Mouse (Mus musculus): Measurements from ENCODE around the gene St6galnac3. TPM values are rescaled to one million over a fixed set of nuclear protein-coding genes. Genes with fewer than 3 reads are reported as not detected.

St6galnac3 gene
- total RNA-seq, 1 experiment from 2014 or later, result 9.1 TPM

- ATAC-seq (replicated peaks in 1 of 2; ENCODE audit: insufficient read depth in 1 of 2, low FRiP score in 2 of 2, low TSS enrichment in 1 of 2, low read depth in 1 of 2, poor library complexity in 2 of 2, severe bottlenecking in 2 of 2), result 0 out of 4 replicates have a peak, but pooled peaks of 1 of the 2 experiments have one; percentile 5
These were observed 244.0 kb downstream of the St6galnac3 start for GRCm38 (mm10) chr3:153481012-153481411.

- peak; percentile 30 to 42; a peak in 1 of 4 replicates for ATAC-seq (replicated peaks in 1 of 2; ENCODE audit: insufficient read depth in 1 of 2, low FRiP score in 2 of 2, low TSS enrichment in 1 of 2, low read depth in 1 of 2, poor library complexity in 2 of 2, severe bottlenecking in 2 of 2)
These were observed 244.4 kb downstream of the St6galnac3 start for GRCm38 (mm10) chr3:153480636-153481006.

DNA sequence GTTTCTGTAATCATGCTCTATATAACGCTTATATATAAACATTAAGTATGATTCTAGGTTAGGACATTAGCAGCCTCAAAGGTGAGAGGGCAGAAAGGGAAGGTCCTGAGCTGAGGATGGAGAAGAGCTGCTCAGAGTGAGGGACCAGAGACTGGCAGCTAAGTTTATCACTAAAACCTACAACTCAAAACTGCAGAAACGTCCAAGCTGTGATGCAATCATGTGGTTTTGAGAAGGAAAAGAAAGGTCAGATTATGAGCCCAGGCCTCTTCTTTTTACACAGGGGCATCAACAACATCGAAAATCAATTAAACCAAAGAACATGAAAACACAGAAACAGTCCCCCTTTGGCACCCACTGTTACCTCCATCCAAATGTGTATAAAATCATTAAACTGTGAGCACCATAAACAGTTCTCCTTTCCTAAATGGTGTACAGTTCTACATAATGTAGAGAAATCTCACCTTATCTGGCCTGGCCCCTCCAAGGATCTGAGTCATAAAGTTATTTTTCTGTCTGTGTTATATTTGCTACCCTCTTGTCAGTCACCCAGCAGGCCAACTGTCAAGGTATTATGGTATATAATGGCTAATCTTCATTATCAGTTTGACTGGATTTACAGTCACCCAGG is 244.9 kb downstream of the St6galnac3 start:
- ATAC-seq (replicated peaks in 1 of 2; ENCODE audit: insufficient read depth in 1 of 2, low FRiP score in 2 of 2, low TSS enrichment in 1 of 2, low read depth in 1 of 2, poor library complexity in 2 of 2, severe bottlenecking in 2 of 2), result 0 out of 4 replicates have a peak, but pooled peaks of 1 of the 2 experiments have one; percentile 15

DNA sequence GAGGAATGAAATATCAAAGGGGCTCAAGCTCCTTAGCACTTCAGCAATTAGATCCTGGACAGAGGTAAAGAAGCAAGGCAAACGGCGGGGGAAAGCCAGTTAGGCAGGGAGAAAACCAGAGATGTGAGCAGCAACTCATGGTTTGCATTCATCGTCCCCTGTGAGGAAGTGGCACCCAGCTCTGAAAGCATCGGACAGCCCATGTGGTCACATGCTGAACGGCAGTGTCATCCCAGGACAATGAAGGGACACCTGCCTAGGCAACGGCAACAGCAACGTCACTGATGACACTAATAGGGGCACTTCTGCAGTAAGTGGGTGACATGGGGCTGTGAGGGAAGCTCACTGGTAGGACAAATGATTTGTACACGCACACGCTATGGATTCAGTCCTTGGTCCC is 249.1 kb downstream of the St6galnac3 start:
- no peak for ATAC-seq (replicated peaks in 1 of 2; ENCODE audit: insufficient read depth in 1 of 2, low FRiP score in 2 of 2, low TSS enrichment in 1 of 2, low read depth in 1 of 2, poor library complexity in 2 of 2, severe bottlenecking in 2 of 2)

DNA sequence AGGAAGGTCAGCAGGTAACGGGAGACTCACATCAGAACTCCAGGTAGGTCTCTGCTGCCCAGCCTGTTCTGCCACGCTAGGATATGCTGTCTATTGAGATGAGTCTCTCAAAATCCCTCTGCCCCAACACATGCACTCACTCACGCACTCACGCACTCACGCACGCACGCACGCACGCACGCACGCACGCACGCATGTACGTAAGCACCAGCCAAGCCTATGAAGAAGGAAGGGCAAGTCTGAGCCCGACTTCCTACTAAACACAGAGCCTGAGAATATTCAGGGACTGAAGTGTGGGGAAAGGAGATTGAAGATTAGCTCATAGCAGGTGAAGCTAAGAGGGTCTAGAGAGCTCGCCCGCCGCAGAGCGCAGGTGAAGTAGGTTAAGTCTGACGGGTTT is 249.5 kb downstream of the St6galnac3 start:
- ATAC-seq (replicated peaks in 1 of 2; ENCODE audit: insufficient read depth in 1 of 2, low FRiP score in 2 of 2, low TSS enrichment in 1 of 2, low read depth in 1 of 2, poor library complexity in 2 of 2, severe bottlenecking in 2 of 2), result no peak

DNA sequence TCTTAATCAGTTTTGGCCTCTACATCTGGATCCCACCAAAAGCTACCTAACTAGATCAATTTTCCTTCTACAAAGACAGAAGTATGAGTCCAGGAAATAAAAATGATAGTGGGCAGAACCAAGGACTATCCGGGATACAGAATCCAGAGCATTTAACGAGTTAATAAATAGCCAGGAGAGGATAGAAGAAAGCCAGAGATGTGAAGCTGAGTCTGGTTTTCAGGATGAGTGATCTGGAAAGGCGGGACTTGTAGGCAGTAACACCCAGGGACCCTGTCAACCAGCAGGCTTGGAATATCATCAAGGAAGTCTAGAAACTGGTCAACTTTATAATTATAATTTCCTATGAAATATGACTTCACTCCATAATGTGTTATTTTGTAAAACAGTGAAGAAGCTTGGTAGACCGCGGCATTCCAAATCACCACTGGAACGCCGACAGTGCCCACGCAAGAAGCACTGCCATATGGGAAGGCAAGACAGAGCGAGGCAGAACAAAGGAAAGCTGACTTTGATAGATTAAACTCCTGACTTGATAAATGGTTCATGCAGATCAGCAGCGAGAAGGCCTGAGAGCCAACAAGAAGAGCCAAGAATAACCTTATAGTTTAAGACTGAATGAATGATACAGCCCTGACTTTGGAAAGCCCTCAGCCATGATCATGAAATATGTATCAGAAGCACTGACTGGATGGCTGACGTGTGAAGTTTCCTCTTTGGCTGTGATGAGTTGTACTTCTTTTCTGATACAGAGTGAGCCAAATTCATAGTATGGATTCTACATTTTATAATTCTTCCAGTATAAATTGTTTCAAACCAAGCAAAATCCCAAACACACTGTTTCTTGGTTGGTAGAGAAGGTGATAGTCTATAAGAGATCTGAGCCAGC is 252.1 kb downstream of the St6galnac3 start:
- ATAC-seq (replicated peaks in 1 of 2; ENCODE audit: insufficient read depth in 1 of 2, low FRiP score in 2 of 2, low TSS enrichment in 1 of 2, low read depth in 1 of 2, poor library complexity in 2 of 2, severe bottlenecking in 2 of 2), result no peak

- no peak for ATAC-seq (replicated peaks in 1 of 2; ENCODE audit: insufficient read depth in 1 of 2, low FRiP score in 2 of 2, low TSS enrichment in 1 of 2, low read depth in 1 of 2, poor library complexity in 2 of 2, severe bottlenecking in 2 of 2)
These were observed 261.1 kb downstream of the St6galnac3 start for GRCm38 (mm10) chr3:153463849-153464248.

- no peak for ATAC-seq (replicated peaks in 1 of 2; ENCODE audit: insufficient read depth in 1 of 2, low FRiP score in 2 of 2, low TSS enrichment in 1 of 2, low read depth in 1 of 2, poor library complexity in 2 of 2, severe bottlenecking in 2 of 2)
These were observed 264.8 kb downstream of the St6galnac3 start for GRCm38 (mm10) chr3:153460173-153460572.

DNA sequence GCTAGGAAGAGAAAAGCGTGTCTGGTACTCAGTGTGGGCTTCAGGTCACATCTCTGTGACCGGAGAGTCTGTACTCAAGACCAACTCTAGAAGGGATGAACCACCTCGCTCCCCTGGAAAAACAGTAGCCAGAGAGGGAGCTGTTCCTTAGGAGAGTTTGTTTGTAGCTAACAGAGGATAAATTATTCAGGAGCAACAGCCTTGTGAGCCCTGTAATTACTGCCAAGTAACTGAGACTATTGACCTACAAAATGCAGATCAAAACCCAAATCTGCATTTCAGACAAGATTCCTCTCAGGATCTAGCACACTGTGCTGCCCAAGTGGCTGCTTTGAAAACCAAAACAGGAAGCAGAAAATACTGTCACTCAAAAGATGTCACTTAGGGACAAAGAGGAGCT is 266.4 kb downstream of the St6galnac3 start:
- no peak for ATAC-seq (replicated peaks in 1 of 2; ENCODE audit: insufficient read depth in 1 of 2, low FRiP score in 2 of 2, low TSS enrichment in 1 of 2, low read depth in 1 of 2, poor library complexity in 2 of 2, severe bottlenecking in 2 of 2)

DNA sequence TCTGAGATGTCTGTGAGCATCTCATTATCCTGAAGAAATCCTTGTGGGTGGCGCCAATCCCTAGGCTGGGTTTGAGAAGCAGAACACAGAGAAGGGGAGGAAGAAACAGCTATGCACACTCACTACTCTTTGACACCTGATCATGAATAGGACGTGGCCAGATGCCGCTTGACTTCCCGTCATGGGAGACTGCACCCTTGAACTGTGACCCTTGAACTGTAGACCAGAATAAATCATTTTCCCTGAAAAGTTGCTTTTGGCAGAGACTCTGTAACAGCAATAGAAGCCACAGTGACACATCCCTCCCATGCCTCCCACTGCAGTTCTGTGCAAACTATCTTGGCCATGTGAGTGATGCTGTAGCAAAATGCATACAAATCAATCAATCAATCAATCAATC is 267.3 kb downstream of the St6galnac3 start:
- no peak for ATAC-seq (replicated peaks in 1 of 2; ENCODE audit: insufficient read depth in 1 of 2, low FRiP score in 2 of 2, low TSS enrichment in 1 of 2, low read depth in 1 of 2, poor library complexity in 2 of 2, severe bottlenecking in 2 of 2)

GRCm38 (mm10) chr3:153457203-153457602 is 267.8 kb downstream of the St6galnac3 start:
- peak; percentile 86 to 92 for ATAC-seq (replicated peaks in 1 of 2; ENCODE audit: insufficient read depth in 1 of 2, low FRiP score in 2 of 2, low TSS enrichment in 1 of 2, low read depth in 1 of 2, poor library complexity in 2 of 2, severe bottlenecking in 2 of 2)

DNA sequence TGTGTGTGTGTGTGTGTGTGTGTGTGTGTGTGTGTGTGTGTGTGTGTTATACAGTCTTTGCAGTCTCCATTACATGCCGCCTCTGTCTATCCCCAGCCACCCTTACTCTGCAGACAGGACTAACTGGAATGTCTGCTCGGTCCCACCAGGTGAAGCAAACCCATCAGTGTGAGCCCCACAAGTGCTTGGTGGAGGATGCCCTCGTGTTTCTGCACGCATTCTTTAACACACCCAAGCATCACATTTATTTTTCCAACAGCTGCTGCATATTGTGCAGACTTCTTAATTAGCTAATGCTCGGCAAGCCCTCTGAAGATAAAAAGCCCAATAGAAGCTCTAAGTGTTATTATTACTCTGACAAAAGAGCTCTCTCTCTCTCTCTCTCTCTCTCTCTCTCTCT is 268.7 kb downstream of the St6galnac3 start:
- no peak for ATAC-seq (replicated peaks in 1 of 2; ENCODE audit: insufficient read depth in 1 of 2, low FRiP score in 2 of 2, low TSS enrichment in 1 of 2, low read depth in 1 of 2, poor library complexity in 2 of 2, severe bottlenecking in 2 of 2)

GRCm38 (mm10) chr3:153453127-153454049 is 271.6 kb downstream of the St6galnac3 start:
- ATAC-seq (replicated peaks in 1 of 2; ENCODE audit: insufficient read depth in 1 of 2, low FRiP score in 2 of 2, low TSS enrichment in 1 of 2, low read depth in 1 of 2, poor library complexity in 2 of 2, severe bottlenecking in 2 of 2), result no peak

GRCm38 (mm10) chr3:153452299-153452996 is 272.5 kb downstream of the St6galnac3 start:
- no peak for ATAC-seq (replicated peaks in 1 of 2; ENCODE audit: insufficient read depth in 1 of 2, low FRiP score in 2 of 2, low TSS enrichment in 1 of 2, low read depth in 1 of 2, poor library complexity in 2 of 2, severe bottlenecking in 2 of 2)

DNA sequence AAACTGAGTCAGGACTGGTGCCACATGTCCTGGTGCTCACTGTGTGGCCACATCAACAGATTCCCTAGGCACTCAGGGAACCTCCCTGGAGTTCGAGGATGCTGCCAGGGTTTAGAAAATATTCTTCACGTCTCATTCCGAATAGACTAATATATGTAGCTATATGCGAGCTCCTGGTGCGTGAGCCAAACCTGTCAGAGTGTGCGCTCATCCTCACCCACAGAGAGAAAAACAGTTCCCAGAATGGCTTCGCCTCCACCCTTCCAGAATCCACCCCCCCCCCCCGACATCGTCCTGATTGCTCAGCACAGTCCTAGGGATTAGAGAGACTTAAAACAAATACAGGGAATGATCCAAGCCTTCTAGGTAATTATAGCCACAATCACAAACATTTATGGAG is 283.6 kb downstream of the St6galnac3 start:
- no peak for ATAC-seq (replicated peaks in 1 of 2; ENCODE audit: insufficient read depth in 1 of 2, low FRiP score in 2 of 2, low TSS enrichment in 1 of 2, low read depth in 1 of 2, poor library complexity in 2 of 2, severe bottlenecking in 2 of 2)

DNA sequence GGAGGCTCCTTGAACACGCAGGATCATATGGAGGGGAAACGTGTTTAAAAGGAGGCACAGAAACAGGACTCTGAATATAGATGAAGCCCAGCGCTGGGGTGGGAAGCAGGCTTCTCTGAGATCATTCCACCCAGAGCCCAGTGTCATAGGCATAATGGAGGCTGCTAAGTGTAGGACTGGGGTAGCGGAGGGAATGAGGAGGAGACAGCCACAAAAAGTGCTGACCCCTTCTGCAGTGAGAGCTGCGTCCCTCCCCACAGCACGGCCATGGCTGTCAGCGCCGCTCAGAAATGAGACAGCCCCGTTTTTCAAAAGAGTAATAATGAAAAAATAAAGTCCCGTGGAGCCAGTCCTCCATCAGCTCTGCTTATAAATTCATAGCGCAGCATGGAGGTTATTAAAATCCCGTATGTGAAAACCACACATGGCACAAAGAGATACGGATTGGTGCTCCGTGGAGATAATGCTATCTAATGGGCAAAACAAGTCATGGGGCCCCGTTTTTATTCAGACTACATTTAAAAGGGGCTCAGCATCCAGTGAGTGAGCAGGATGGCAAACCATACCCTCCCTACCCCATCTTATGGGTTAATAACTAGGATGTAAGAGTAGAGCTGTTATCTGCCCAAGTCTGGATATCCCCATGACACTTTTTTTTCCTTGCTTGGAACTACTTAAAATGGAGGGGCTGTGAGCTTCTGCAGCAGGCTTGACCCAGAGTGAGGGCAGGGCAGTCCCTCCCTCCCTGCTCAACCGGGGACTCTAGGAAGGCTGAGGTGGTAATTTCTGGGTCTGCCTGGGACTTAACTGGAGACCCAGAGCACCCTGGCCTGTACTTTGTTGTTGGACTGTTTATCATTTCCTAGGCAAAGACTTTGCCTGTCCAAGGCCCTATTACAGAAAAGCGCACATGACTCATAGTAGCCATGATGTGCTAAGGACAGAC is 288.6 kb downstream of the St6galnac3 start:
- no peak for ATAC-seq (replicated peaks in 1 of 2; ENCODE audit: insufficient read depth in 1 of 2, low FRiP score in 2 of 2, low TSS enrichment in 1 of 2, low read depth in 1 of 2, poor library complexity in 2 of 2, severe bottlenecking in 2 of 2)

Measured in hematopoietic stem cell, adult 5-6 weeks (primary cell).